Mouse (Mus musculus): ENCODE measurements around the gene Gan.

DNA sequence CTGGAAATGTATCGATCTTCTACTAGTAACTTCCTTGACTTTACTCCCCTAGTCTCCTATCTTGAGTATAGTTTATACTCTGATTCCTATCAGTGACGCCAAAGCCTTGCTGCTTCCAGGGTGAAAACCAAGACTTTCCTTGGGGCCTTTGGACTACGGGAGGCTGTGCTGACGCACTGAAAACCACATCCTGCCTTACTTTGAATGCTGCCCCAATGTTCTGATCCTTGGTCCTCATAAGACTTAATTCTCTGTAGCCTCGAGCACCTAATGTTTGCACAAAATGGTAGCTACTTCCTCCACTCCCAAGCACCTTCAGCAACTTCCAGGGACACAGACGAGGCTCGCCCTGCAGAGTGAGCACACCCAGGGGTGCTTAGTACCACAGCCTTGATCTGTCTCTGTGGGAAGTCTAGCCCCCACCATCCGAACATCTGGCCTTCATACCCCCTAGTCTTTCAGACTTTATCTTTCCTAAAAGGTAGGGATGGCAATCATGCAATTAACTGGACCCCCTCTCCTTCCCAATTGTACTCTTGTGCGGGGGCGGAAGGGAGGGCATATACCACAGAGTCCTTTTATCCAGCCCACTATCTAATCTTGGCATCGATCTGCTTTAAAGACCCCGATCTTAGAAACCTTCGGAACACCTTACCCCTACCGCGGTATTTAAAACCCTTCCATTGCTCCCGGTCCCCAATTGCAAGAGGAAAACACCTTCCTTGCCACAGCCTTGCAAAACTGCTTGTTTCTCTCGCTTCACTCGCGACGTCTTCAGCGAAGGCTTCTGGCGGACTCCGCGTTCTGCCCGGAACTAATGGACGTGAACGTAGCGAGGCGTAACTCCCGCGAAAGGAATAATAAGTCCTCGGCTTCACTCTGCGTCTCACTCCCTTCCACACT lies 818 bp upstream of the Gan start:
- TF ChIP-seq CTCF (IDR thresholded peaks at IDR 0.05; ENCODE audit: low read depth) (no peak), EP300 (IDR thresholded peaks at IDR 0.05; ENCODE audit: low read depth) (no peak; the same call in 1 of the 2 replicates)
